Mouse (Mus musculus) brain, embryonic 14.5 days (tissue): Measurements from ENCODE around the gene Samd4.

Experiments
- CTCF ChIP-seq: fragments of 200-500 bp; IDR thresholded peaks from 2 replicates; pipeline ENCODE4 v1.5.1; 2012; ENCODE audit warnings: inconsistent platforms, mild to moderate bottlenecking, moderate library complexity, borderline replicate concordance; ENCODE audit not compliant: insufficient read depth, insufficient read length; ENCODE audit errors: extremely low read depth
- POLR2A ChIP-seq: fragments of 200-500 bp; IDR thresholded peaks from 2 replicates; pipeline ENCODE4 v1.6.1; 2012; ENCODE audit warnings: mild to moderate bottlenecking, inconsistent platforms, borderline replicate concordance; ENCODE audit not compliant: poor library complexity, insufficient read depth, insufficient read length, severe bottlenecking; ENCODE audit errors: extremely low read depth

- TF ChIP-seq CTCF (no peak), POLR2A (no peak)
These were observed 144.9 kb downstream of the Samd4 start for GRCm38 (mm10) chr14:47027431-47028118.
